Mouse (Mus musculus) layer of hippocampus, adult 18-20 months (tissue): ENCODE measurements around the gene Vmn1r27. TPM values are rescaled to one million over a fixed set of nuclear protein-coding genes. Genes with fewer than 3 reads are reported as not detected.
A peak's percentile ranks its signal among the peaks of the same experiment; 100 is the strongest.

Experiments
- DNase-seq, 2 experiments: peaks; one replicate each; pipeline ENCODE4 v3.0.0; 2022; ENCODE audit warnings: low spot score in 2 of 2
- long read RNA-seq: library from polyadenylated mRNA; stranded (forward); transcript quantifications from one replicate; pipeline ENCODE4 v2.0.0, GENCODE M21; 2021
- total RNA-seq, 2 experiments: library from RNA; stranded (reverse); gene quantifications; 2 replicates each; pipeline ENCODE4 v1.2.3; 2021

Vmn1r27 gene
- total RNA-seq, result not detected
- long read RNA-seq, result 0 reads

- no peak for DNase-seq
Measured at GRCm38 (mm10) chr6:58218721-58219120, at the start of gene Vmn1r27. TSS of gene Vmn1r27 (minus strand) at chr6:58218821.

GRCm38 (mm10) chr6:58261737-58262136 is 43.1 kb upstream of the Vmn1r27 start, which contains the start of gene Vmn1r28:
TSS of gene Vmn1r28 (plus strand) at chr6:58262037.
- DNase-seq, result no peak

GRCm38 (mm10) chr6:58216119-58216518 is 2.5 kb downstream of the Vmn1r27 start:
- peak in 1 of 2 experiments; percentile 30 for DNase-seq

Other genes starting within 250 kb of the Vmn1r27 start
- gene Vmn1r25, start 238.0 kb downstream of the Vmn1r27 start, total RNA-seq, result not detected
- not detected for gene Vmn1r26, start 203.7 kb downstream of the Vmn1r27 start, total RNA-seq
- not detected for gene Vmn1r28, start 43.2 kb upstream of the Vmn1r27 start, total RNA-seq
- not detected for gene Vmn1r29, start 82.7 kb upstream of the Vmn1r27 start, total RNA-seq
- not detected for gene Vmn1r30, start 224.6 kb upstream of the Vmn1r27 start, total RNA-seq